ENCODE assay signal across 16 mouse cellular contexts in genomic region chr10:118588198-118588597, GRCm38 (mm10).
"Had no signal": no experiment of that assay in that cellular context is flagged by ENCODE, and none has a peak within 500 bp of the region (broad histone marks: within the 10 kb centered on the region; RNA-seq: fewer than 3 reads in every experiment).

No protein-coding gene starts in this region.

- H3K4me2 ChIP-seq: limb, embryonic 12.5 days; liver, embryonic 13.5 days; lung, embryonic 15.5 days; midbrain, embryonic 13.5 days; neural tube, embryonic 15.5 days had no signal

- H3K9ac ChIP-seq: limb, embryonic 12.5 days; liver, embryonic 13.5 days; liver, postnatal 0 days; lung, embryonic 15.5 days; midbrain, embryonic 13.5 days; neural tube, embryonic 15.5 days had no signal

- H3K27ac ChIP-seq: layer of hippocampus, adult 2 months; limb, embryonic 12.5 days; liver, embryonic 13.5 days; lung, embryonic 15.5 days; macrophage; midbrain, embryonic 13.5 days; neural tube, embryonic 15.5 days had no signal

- H3K4me3 ChIP-seq: layer of hippocampus, adult 2 months; limb, embryonic 12.5 days; liver, embryonic 13.5 days; lung, embryonic 15.5 days; midbrain, embryonic 13.5 days; neural tube, embryonic 15.5 days had no signal

- H3K27me3 ChIP-seq: limb, embryonic 12.5 days; liver, embryonic 13.5 days; lung, embryonic 15.5 days; midbrain, embryonic 13.5 days; neural tube, embryonic 15.5 days had no signal

- H3K4me1 ChIP-seq: limb, embryonic 12.5 days; liver, embryonic 13.5 days; lung, embryonic 15.5 days; midbrain, embryonic 13.5 days had no signal

- DNase-seq: kidney, postnatal 10 days; kidney, postnatal 4 days; liver; liver, embryonic 13.5 days; liver, postnatal 0 days; lung, postnatal 14 days; right cerebral cortex, postnatal 4 days; spleen, adult 18-20 months; thymus, adult 2 months; thymus, postnatal 4 days had no signal

- H3K9me3 ChIP-seq: limb, embryonic 12.5 days; liver, embryonic 13.5 days; lung, embryonic 15.5 days; midbrain, embryonic 13.5 days; neural tube, embryonic 15.5 days had no signal

- H3K36me3 ChIP-seq: limb, embryonic 12.5 days; liver, embryonic 13.5 days; lung, embryonic 15.5 days; midbrain, embryonic 13.5 days; neural tube, embryonic 15.5 days had no signal

- ATAC-seq: liver, postnatal 0 days; midbrain, embryonic 13.5 days had no signal
